Mouse (Mus musculus): ENCODE measurements around the gene Zfp212. TPM values are rescaled to one million over a fixed set of nuclear protein-coding genes. Genes with fewer than 3 reads are reported as not detected.

The Zfp212 gene
- polyA plus RNA-seq, 1 experiment, result 9.7 TPM

GRCm38 (mm10) chr6:47906326-47906725 is 13.9 kb upstream of the Zfp212 start:
- H3K79me2 ChIP-seq (ENCODE audit: control insufficient read depth, insufficient read depth), result no peaks in the 10 kb centered on the region
- no peak overlapping the region for H3K4me2 ChIP-seq (ENCODE audit: low read depth)
- TF ChIP-seq TCF12 (IDR thresholded peaks at IDR 0.05; ENCODE audit: insufficient read depth, poor library complexity, severe bottlenecking), result no peak
- no peak for TF ChIP-seq REST (IDR thresholded peaks at IDR 0.05; ENCODE audit: insufficient read depth, insufficient read length)
- no peak for TF ChIP-seq MYOD1 (IDR thresholded peaks at IDR 0.05; ENCODE audit: control insufficient read depth in 1 of 3, insufficient read length in 2 of 3, low read depth in 2 of 3)
- no peak for TF ChIP-seq CEBPB (IDR thresholded peaks at IDR 0.05; ENCODE audit: insufficient read depth, poor library complexity, severe bottlenecking)
- no peak for TF ChIP-seq TCF3 (IDR thresholded peaks at IDR 0.05; ENCODE audit: insufficient read length, low read depth)
- TF ChIP-seq POLR2A (IDR thresholded peaks at IDR 0.05; ENCODE audit: insufficient read length, low read depth), result no peak
- TF ChIP-seq POLR2AphosphoS2 (IDR thresholded peaks at IDR 0.05; ENCODE audit: insufficient read length, low read depth), result no peak
- TF ChIP-seq MYOG (IDR thresholded peaks at IDR 0.05; ENCODE audit: control insufficient read depth in 1 of 3, insufficient read depth in 1 of 3, insufficient read length in 2 of 3, low read depth in 2 of 3), result no peak
- no peak for TF ChIP-seq SRF (IDR thresholded peaks at IDR 0.05; ENCODE audit: control insufficient read depth, insufficient read length, low read depth)
- TF ChIP-seq E2F4 (IDR thresholded peaks at IDR 0.05; ENCODE audit: insufficient read depth), result no peak
- no peak for TF ChIP-seq USF1 (IDR thresholded peaks at IDR 0.05; ENCODE audit: low read depth)
- no peak for TF ChIP-seq MAX (IDR thresholded peaks at IDR 0.05; ENCODE audit: low read depth)
- no peak overlapping the region for H3ac ChIP-seq (ENCODE audit: control insufficient read depth, insufficient read length)
- no peaks in the 10 kb centered on the region for H3K27me3 ChIP-seq (ENCODE audit: control insufficient read depth, insufficient read depth, insufficient read length)
- no peak overlapping the region for H3K4me3 ChIP-seq
- peaks cover 40% of the 10 kb centered on the region for H3K36me3 ChIP-seq (ENCODE audit: control insufficient read depth, insufficient read depth)

DNA sequence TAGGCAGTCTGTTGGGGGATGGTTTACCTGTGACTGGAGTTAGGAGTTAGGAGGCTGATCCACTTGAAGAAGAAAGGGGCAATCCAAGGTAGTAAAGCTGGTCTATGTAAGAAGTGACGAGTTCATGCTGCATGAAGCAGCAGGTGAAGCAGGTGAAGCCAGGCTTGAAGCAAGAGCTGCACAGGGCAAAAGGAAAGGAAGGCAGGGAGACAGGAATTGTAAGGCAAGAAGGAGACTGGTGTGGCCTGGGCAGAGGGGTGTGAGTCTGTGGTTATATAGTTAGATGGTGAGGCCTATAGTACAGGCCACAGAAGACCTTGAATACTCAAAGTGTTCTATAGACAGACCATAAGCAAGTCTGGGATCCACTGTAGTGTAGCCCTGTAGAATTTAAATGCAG is 11.3 kb upstream of the Zfp212 start:
- Histone ChIP-seq H3K4me3 (no peak overlapping the region), H3K27me3 (ENCODE audit: control insufficient read depth, insufficient read depth, insufficient read length) (no peaks in the 10 kb centered on the region), H3ac (ENCODE audit: control insufficient read depth, insufficient read length) (no peak overlapping the region), H3K79me2 (ENCODE audit: control insufficient read depth, insufficient read depth) (no peaks in the 10 kb centered on the region), H3K4me2 (ENCODE audit: low read depth) (no peak overlapping the region), H3K36me3 (ENCODE audit: control insufficient read depth, insufficient read depth) (peaks cover 13% of the 10 kb centered on the region)
- TF ChIP-seq E2F4 (IDR thresholded peaks at IDR 0.05; ENCODE audit: insufficient read depth) (no peak), POLR2AphosphoS2 (IDR thresholded peaks at IDR 0.05; ENCODE audit: insufficient read length, low read depth) (peak; percentile 67)

DNA sequence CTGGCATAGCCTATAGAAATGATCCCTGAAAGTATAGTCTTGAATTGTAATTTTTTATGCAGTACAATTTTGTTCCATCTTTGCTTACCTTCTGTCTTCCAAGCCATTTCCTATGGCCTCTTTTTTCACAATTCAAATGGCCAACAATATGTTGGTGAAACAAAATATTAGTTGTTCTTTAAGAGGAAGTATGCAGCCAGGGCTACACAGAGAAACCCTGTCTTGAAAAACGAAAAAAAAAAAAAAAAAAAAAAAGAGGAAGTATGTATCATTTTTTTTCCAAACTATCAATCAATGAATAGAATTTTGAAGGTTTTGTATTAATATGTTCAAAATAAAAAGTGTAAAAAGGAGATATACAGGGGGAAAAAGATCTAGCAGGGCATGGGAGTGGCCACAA is 8.6 kb upstream of the Zfp212 start:
- Histone ChIP-seq H3K4me2 (ENCODE audit: low read depth) (no peak overlapping the region), H3K27me3 (ENCODE audit: control insufficient read depth, insufficient read depth, insufficient read length) (no peaks in the 10 kb centered on the region), H3K79me2 (ENCODE audit: control insufficient read depth, insufficient read depth) (no peaks in the 10 kb centered on the region), H3ac (ENCODE audit: control insufficient read depth, insufficient read length) (no peak overlapping the region), H3K4me3 (no peak overlapping the region), H3K36me3 (ENCODE audit: control insufficient read depth, insufficient read depth) (peaks cover 4% of the 10 kb centered on the region)
- TF ChIP-seq TCF3 (IDR thresholded peaks at IDR 0.05; ENCODE audit: insufficient read length, low read depth), result no peak
- TF ChIP-seq USF1 (IDR thresholded peaks at IDR 0.05; ENCODE audit: low read depth), result no peak
- no peak for TF ChIP-seq MYOG (IDR thresholded peaks at IDR 0.05; ENCODE audit: control insufficient read depth in 1 of 3, insufficient read depth in 1 of 3, insufficient read length in 2 of 3, low read depth in 2 of 3)
- no peak for TF ChIP-seq MAX (IDR thresholded peaks at IDR 0.05; ENCODE audit: low read depth)
- no peak for TF ChIP-seq SRF (IDR thresholded peaks at IDR 0.05; ENCODE audit: control insufficient read depth, insufficient read length, low read depth)
- TF ChIP-seq CEBPB (IDR thresholded peaks at IDR 0.05; ENCODE audit: insufficient read depth, poor library complexity, severe bottlenecking), result no peak
- no peak for TF ChIP-seq POLR2AphosphoS2 (IDR thresholded peaks at IDR 0.05; ENCODE audit: insufficient read length, low read depth)
- TF ChIP-seq REST (IDR thresholded peaks at IDR 0.05; ENCODE audit: insufficient read depth, insufficient read length), result no peak
- no peak for TF ChIP-seq TCF12 (IDR thresholded peaks at IDR 0.05; ENCODE audit: insufficient read depth, poor library complexity, severe bottlenecking)
- no peak for TF ChIP-seq POLR2A (IDR thresholded peaks at IDR 0.05; ENCODE audit: insufficient read length, low read depth)
- no peak for TF ChIP-seq E2F4 (IDR thresholded peaks at IDR 0.05; ENCODE audit: insufficient read depth)
- TF ChIP-seq MYOD1 (IDR thresholded peaks at IDR 0.05; ENCODE audit: control insufficient read depth in 1 of 3, insufficient read length in 2 of 3, low read depth in 2 of 3), result no peak

DNA sequence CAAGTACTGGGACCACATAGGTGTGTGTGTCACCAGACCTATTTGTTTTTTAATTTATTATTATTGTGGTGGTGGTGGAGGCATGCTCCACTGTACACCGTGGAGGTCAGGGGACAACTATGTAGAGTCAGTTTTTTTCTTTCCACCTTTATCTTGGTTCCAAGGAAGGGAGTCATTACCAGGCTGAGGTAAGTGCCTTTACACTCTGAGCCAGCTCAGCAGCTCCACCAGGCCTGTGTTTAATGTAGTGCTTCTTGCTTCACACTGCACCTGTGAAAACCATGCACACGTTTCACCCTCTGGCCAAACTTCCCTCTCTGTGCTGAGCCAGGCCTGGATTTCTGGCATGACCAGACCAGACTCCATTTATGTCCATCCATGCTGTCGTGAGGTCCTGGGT is 7.3 kb upstream of the Zfp212 start:
- TF ChIP-seq MAX (IDR thresholded peaks at IDR 0.05; ENCODE audit: low read depth) (no peak), TCF3 (IDR thresholded peaks at IDR 0.05; ENCODE audit: insufficient read length, low read depth) (no peak), REST (IDR thresholded peaks at IDR 0.05; ENCODE audit: insufficient read depth, insufficient read length) (no peak)
- no peak overlapping the region for H3K4me3 ChIP-seq
- H3ac ChIP-seq (ENCODE audit: control insufficient read depth, insufficient read length), result no peak overlapping the region
- H3K79me2 ChIP-seq (ENCODE audit: control insufficient read depth, insufficient read depth), result no peaks in the 10 kb centered on the region
- no peaks in the 10 kb centered on the region for H3K27me3 ChIP-seq (ENCODE audit: control insufficient read depth, insufficient read depth, insufficient read length)
- no peaks in the 10 kb centered on the region for H3K36me3 ChIP-seq (ENCODE audit: control insufficient read depth, insufficient read depth)
- H3K4me2 ChIP-seq (ENCODE audit: low read depth), result no peak overlapping the region

DNA sequence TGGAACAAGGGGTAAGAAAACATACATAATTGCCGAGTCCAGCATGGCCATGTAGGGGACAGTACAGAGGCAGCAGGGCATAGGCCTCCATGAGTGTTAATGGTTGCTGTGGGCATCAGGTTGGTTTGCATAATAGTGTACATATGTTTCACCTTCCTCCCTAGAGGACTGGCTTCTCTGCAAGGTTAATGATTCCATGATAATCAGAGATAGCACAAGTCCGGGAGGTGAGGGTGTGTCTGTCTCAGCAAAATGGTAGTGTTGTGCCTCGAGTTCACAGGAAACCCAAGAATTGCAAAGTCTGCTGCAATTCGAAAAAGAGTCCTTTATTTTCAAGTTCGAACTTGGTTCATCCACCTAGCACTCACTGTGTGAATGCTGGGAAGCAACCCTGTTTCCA is 3.2 kb upstream of the Zfp212 start:
- Histone ChIP-seq H3K36me3 (ENCODE audit: control insufficient read depth, insufficient read depth) (no peaks in the 10 kb centered on the region), H3K4me3 (no peak overlapping the region), H3K4me2 (ENCODE audit: low read depth) (no peak overlapping the region), H3ac (ENCODE audit: control insufficient read depth, insufficient read length) (no peak overlapping the region), H3K27me3 (ENCODE audit: control insufficient read depth, insufficient read depth, insufficient read length) (no peaks in the 10 kb centered on the region), H3K79me2 (ENCODE audit: control insufficient read depth, insufficient read depth) (peaks cover 14% of the 10 kb centered on the region)
- no peak for TF ChIP-seq USF1 (IDR thresholded peaks at IDR 0.05; ENCODE audit: low read depth)
- no peak for TF ChIP-seq TCF3 (IDR thresholded peaks at IDR 0.05; ENCODE audit: insufficient read length, low read depth)
- no peak for TF ChIP-seq MYOG (IDR thresholded peaks at IDR 0.05; ENCODE audit: control insufficient read depth in 1 of 3, insufficient read depth in 1 of 3, insufficient read length in 2 of 3, low read depth in 2 of 3)
- TF ChIP-seq MAX (IDR thresholded peaks at IDR 0.05; ENCODE audit: low read depth), result no peak
- no peak for TF ChIP-seq REST (IDR thresholded peaks at IDR 0.05; ENCODE audit: insufficient read depth, insufficient read length)
- no peak for TF ChIP-seq MYOD1 (IDR thresholded peaks at IDR 0.05; ENCODE audit: control insufficient read depth in 1 of 3, insufficient read length in 2 of 3, low read depth in 2 of 3)
- no peak for TF ChIP-seq SRF (IDR thresholded peaks at IDR 0.05; ENCODE audit: control insufficient read depth, insufficient read length, low read depth)
- TF ChIP-seq E2F4 (IDR thresholded peaks at IDR 0.05; ENCODE audit: insufficient read depth), result no peak
- TF ChIP-seq TCF12 (IDR thresholded peaks at IDR 0.05; ENCODE audit: insufficient read depth, poor library complexity, severe bottlenecking), result no peak
- no peak for TF ChIP-seq POLR2A (IDR thresholded peaks at IDR 0.05; ENCODE audit: insufficient read length, low read depth)
- TF ChIP-seq POLR2AphosphoS2 (IDR thresholded peaks at IDR 0.05; ENCODE audit: insufficient read length, low read depth), result no peak
- TF ChIP-seq CEBPB (IDR thresholded peaks at IDR 0.05; ENCODE audit: insufficient read depth, poor library complexity, severe bottlenecking), result no peak
